27 mouse cellular contexts compared by ENCODE assay signal in genomic region chr2:152888774-152889173, GRCm38 (mm10). TPM values are rescaled to one million over a fixed set of nuclear protein-coding genes. Genes with fewer than 3 reads are reported as not detected.
A peak's percentile ranks its signal among the peaks of the same experiment; 100 is the strongest.
DNase-seq lines count a peak whose midpoint lies in the region; ATAC-seq and TF ChIP-seq lines count a peak whose summit lies in the region.
"Had no signal": no experiment of that assay in that cellular context is flagged by ENCODE, and none has a peak within 500 bp of the region (broad histone marks: within the 10 kb centered on the region; RNA-seq: fewer than 3 reads in every experiment).

No protein-coding gene starts in this region.

- POLR2A ChIA-PET in Patski (lab: Charles Lee) = no interaction called here

- CTCF ChIA-PET in Patski (lab: Charles Lee) = interaction anchor here (1.1 to 2.3 kb wide), 3 partner anchors 15 to 217 kb away, joined by 4 to 11 read pairs (median 5); no protein-coding TSS in a partner anchor

- no peak for TF ChIP-seq POLR2A in embryonic fibroblast, embryonic 13.5 days (IDR thresholded peaks at IDR 0.05; ENCODE audit: low read depth, low read length)

- peaks cover 3% of the 10 kb centered on the region; the same call in 1 of the 2 replicates for H3K4me1 ChIP-seq in embryonic fibroblast, embryonic 13.5 days (ENCODE audit: control insufficient read depth, insufficient read depth, low read length)
- H3K4me1 ChIP-seq: embryonic facial prominence, embryonic 13.5 days; embryonic facial prominence, embryonic 15.5 days; forebrain, embryonic 13.5 days; forebrain, embryonic 15.5 days had no signal

- no peak for TF ChIP-seq CTCF in Patski (IDR thresholded peaks at IDR 0.05)
- no peak for TF ChIP-seq CTCF in embryonic fibroblast, embryonic 13.5 days (IDR thresholded peaks at IDR 0.05; ENCODE audit: borderline replicate concordance, insufficient read depth, low read length)

- in situ Hi-C loops in Patski (cut with MboI; ENCODE audit: low pct_unique_long_range_greater_than_20kb) = no loop called here

- H3K27me3 ChIP-seq in Patski = no peaks in the 10 kb centered on the region
- H3K27me3 ChIP-seq: CH12.LX; embryonic facial prominence, embryonic 13.5 days; embryonic facial prominence, embryonic 15.5 days; forebrain, embryonic 13.5 days; forebrain, embryonic 15.5 days had no signal

- ATAC-seq in Patski = peak; percentile 83
- no peak for ATAC-seq in CD4-positive, CD25-positive, alpha-beta regulatory T cell, adult 4 months
- ATAC-seq: activated CD4-positive, CD25-positive, alpha-beta regulatory T cell, adult 4 months; forebrain, embryonic 13.5 days; forebrain, embryonic 15.5 days; forebrain, postnatal 0 days had no signal

- peak overlapping the region; percentile 58; the same call in 1 of the 2 replicates for H3K27ac ChIP-seq in embryonic fibroblast, embryonic 13.5 days (ENCODE audit: insufficient read depth, low read length)
- H3K27ac ChIP-seq: embryonic facial prominence, embryonic 13.5 days; embryonic facial prominence, embryonic 15.5 days; forebrain, embryonic 13.5 days; forebrain, embryonic 15.5 days had no signal

- no peak overlapping the region for H3K4me3 ChIP-seq in embryonic fibroblast, embryonic 13.5 days (ENCODE audit: insufficient read depth, low read length)
- H3K4me3 ChIP-seq: embryonic facial prominence, embryonic 13.5 days; embryonic facial prominence, embryonic 15.5 days; forebrain, embryonic 13.5 days; forebrain, embryonic 15.5 days had no signal

- DNase-seq in 3T3-L1 (ENCODE audit: low read depth, low spot score) (peak; percentile 47), Patski (ENCODE audit: low read depth, low spot score) (peak; percentile 69)
- DNase-seq in gastrocnemius, adult 18-20 months (ENCODE audit: low spot score) = no peak
- DNase-seq: adrenal gland, adult 8-10 months; adrenal gland, postnatal 14 days; adrenal gland, postnatal 36 days; cerebellum, adult 11 months; cerebellum, adult 18-20 months; cerebellum, adult 8-10 months; cerebellum, adult 9-11 months; cerebellum, postnatal 14 days; cerebellum, postnatal 36 days; embryo, embryonic 11 days; forebrain, postnatal 0 days had no signal

RNA-seq across cellular contexts. Expression of gene Mylk2, which starts 22.4 kb away (rescaled TPM):
- polyA plus RNA-seq in Patski (2021) = 0.08 TPM
- 0.93 and 1.1 TPM in 2 replicates for polyA plus RNA-seq in embryonic fibroblast, embryonic 13.5 days (2011; ENCODE audit: insufficient read length, low read depth, missing spikeins)
- total RNA-seq in gastrocnemius, adult 18-20 months (2021) = 100 to 1,000 TPM; 671 to 798 TPM
- polyA plus RNA-seq in CD4-positive, CD25-positive, alpha-beta regulatory T cell, adult 4 months (2017; shearing (Covaris generic)) = not detected
- total RNA-seq: adrenal gland, adult 18-20 months; adrenal gland, postnatal 14 days; adrenal gland, postnatal 36 days; common myeloid progenitor, adult 5-6 weeks had no signal
- polyA plus RNA-seq: activated CD4-positive, CD25-positive, alpha-beta regulatory T cell, adult 4 months; brain, embryonic 14.5 days; embryonic facial prominence, embryonic 13.5 days; forebrain, embryonic 11.5 days; forebrain, embryonic 13.5 days; forebrain, embryonic 15.5 days; forebrain, postnatal 0 days; G1E had no signal

RNA-seq across cellular contexts. Expression of gene Tpx2, which starts 41.0 kb away (rescaled TPM):
- polyA plus RNA-seq in Patski (2021) = 55.7 TPM
- 62.3 and 82.9 TPM in 2 replicates for polyA plus RNA-seq in embryonic fibroblast, embryonic 13.5 days (2011; ENCODE audit: insufficient read length, low read depth, missing spikeins)
- 1 to 10 TPM; 1.6 to 5.3 TPM for total RNA-seq in gastrocnemius, adult 18-20 months (2021)
- polyA plus RNA-seq in CD4-positive, CD25-positive, alpha-beta regulatory T cell, adult 4 months (2017; shearing (Covaris generic)) = 1 to 10 TPM; 4.0 to 9.7 TPM

RNA-seq across cellular contexts. Expression of gene Foxs1, which starts 44.2 kb away (rescaled TPM):
- polyA plus RNA-seq in Patski (2021) = 0.04 TPM
- polyA plus RNA-seq in embryonic fibroblast, embryonic 13.5 days (2011; ENCODE audit: insufficient read length, low read depth, missing spikeins) = 12.2 and 30.1 TPM in 2 replicates
- 1 to 10 TPM in 1 of 2 experiments, under 1 TPM in 1; 0.75 to 1.8 TPM for total RNA-seq in gastrocnemius, adult 18-20 months (2021)
- polyA plus RNA-seq in CD4-positive, CD25-positive, alpha-beta regulatory T cell, adult 4 months (2017; shearing (Covaris generic)) = not detected
- total RNA-seq: common myeloid progenitor, adult 5-6 weeks; G1E had no signal
- polyA plus RNA-seq: activated CD4-positive, CD25-positive, alpha-beta regulatory T cell, adult 4 months; G1E had no signal

RNA-seq across cellular contexts. Expression of gene Bcl2l1, which starts 57.2 kb away (rescaled TPM):
- polyA plus RNA-seq in Patski (2021) = 133 TPM
- 51.2 and 71.7 TPM in 2 replicates for polyA plus RNA-seq in embryonic fibroblast, embryonic 13.5 days (2011; ENCODE audit: insufficient read length, low read depth, missing spikeins)
- total RNA-seq in gastrocnemius, adult 18-20 months (2021) = 10 to 100 TPM; 20.6 to 30.6 TPM
- 10 to 100 TPM; 55.5 to 75.0 TPM for polyA plus RNA-seq in CD4-positive, CD25-positive, alpha-beta regulatory T cell, adult 4 months (2017; shearing (Covaris generic))

Comparison
In these comparisons a context has a peak if more than half of its experiments do, and no peak if none do; other contexts are left out.
1. RNA of gene Foxs1, which starts 44.2 kb away (polyA plus RNA-seq): 12.2 to 30.1 TPM in embryonic fibroblast, embryonic 13.5 days; 0.04 TPM in Patski (single experiment) and not detected in CD4-positive, CD25-positive, alpha-beta regulatory T cell, adult 4 months; every median in the first group is over 10 times any median in the second.